Mouse (Mus musculus) left cerebral cortex, postnatal 10 days (tissue): Measurements from ENCODE around the gene Aldh3b3. TPM values are rescaled to one million over a fixed set of nuclear protein-coding genes. Genes with fewer than 3 reads are reported as not detected.

Experiments used
- DNase-seq, 2 experiments: peaks; one replicate each; pipeline ENCODE4 v3.0.0; 2021 to 2022; ENCODE audit warnings: low spot score in 2 of 2, mixed read lengths in 1 of 2; ENCODE audit errors: extremely low spot score in 1 of 2
- intact Hi-C: fragments of 180-260 bp; cut with DNase I; formaldehyde crosslinking; loops from one replicate; pipeline ENCODE4 v1.15.1; 2025
- total RNA-seq, 2 experiments: library from RNA; stranded (reverse); gene quantifications; 2 replicates each; pipeline ENCODE4 v1.2.3; 2021

The Aldh3b3 gene
- total RNA-seq, 2 experiments from 2014 or later = not detected

DNA sequence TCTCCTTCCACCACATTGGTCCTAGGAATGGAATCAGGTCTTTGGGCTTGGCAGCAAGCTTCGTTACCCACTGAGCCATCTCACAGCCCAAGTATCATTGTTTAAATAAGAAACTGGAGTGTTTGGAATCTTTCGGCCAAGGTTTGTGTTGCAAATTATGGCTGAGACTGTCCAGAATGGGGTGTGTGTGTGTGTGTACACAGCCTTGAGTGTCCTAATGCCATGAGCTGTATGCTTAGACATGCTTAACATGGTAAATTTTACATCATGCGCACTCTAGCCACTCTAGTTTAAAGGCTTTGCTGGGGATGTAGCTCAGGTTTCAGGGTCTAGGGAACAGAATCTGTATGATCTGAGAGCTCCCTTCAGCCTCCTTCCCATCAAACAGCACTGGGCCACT, 37.1 kb downstream of the Aldh3b3 start:
- no peak for DNase-seq
- intact Hi-C loops = no loop called here

DNA sequence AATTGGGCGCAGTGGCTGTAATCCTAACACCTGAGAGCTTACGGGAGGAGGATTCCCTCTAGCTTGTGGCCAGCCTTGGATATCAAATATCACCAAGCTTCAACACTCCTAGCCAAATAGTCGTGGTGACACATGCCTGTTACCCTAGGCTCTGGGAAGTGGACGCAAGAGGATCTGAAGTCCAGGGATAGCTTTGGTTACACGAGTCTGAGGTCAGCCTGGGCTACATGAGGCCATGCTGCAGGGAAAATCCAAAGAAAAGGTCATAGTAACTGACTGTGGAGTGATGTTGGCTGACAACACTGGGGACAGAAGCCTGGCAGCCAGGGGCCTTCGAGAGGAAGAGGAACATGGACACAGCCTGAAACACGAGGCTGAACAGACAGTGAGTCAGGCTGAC, 37.7 kb downstream of the Aldh3b3 start:
- DNase-seq = no peak
- intact Hi-C loops = no loop called here

DNA sequence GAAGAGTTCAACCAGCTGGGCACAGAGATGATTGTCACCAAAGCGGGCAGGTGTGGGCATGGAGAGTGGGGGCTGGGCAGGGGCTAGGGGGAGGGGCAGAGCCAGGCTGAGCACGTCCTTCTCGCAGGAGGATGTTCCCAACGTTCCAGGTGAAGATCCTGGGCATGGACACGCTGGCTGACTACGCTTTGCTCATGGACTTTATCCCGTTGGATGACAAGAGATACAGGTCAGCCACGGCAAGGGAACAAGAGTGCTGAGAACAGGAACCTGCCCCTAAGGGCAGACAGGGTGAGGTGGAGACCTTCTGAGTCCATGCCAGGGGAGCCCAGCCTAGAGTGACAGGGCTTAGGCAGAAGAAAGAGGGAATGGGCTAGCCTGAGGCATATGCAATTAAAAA, 38.3 kb downstream of the Aldh3b3 start:
- intact Hi-C loops = no loop called here
- no peak for DNase-seq

DNA sequence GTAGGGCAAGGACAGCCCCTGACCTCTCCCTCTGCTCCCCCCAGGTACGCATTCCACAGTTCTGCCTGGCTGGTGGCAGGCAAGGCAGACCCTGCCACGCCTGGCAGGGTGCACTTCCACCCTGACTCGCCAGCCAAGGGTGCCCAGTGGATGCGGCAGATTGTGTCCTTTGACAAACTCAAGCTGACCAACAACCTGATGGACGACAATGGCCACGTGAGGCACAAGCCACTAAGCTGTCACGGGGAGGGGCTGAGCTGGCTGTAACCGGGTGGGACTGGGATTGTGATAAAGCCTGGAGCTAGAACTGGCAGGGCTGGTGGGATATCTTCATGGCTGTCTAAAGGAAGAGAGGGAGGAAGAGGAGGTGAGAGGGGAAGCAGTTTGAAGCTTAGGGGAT, 38.8 kb downstream of the Aldh3b3 start:
- DNase-seq = no peak
- intact Hi-C loops = no loop called here

DNA sequence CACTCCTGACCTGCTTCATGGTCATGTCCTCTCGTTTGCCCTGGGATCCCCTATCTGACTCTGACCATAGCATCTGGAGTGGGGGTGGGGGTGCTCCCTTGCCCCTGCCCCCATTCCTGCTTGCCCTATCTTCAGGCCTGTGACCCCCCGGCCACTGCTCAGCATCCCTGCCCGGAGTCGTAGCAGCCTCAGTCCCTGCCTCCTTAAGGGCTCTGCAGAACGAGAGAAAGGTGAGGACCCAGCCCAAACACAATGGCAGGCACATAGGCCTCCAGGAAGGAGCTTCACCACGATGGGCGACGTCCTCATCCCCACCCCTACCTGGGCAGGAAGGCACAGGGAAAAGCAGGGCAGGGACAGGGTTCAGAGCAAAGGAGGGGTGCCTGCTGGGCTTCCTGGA, 39.9 kb downstream of the Aldh3b3 start:
- DNase-seq = peak in 1 of 2 experiments; percentile 36
- intact Hi-C loops = no loop called here

DNA sequence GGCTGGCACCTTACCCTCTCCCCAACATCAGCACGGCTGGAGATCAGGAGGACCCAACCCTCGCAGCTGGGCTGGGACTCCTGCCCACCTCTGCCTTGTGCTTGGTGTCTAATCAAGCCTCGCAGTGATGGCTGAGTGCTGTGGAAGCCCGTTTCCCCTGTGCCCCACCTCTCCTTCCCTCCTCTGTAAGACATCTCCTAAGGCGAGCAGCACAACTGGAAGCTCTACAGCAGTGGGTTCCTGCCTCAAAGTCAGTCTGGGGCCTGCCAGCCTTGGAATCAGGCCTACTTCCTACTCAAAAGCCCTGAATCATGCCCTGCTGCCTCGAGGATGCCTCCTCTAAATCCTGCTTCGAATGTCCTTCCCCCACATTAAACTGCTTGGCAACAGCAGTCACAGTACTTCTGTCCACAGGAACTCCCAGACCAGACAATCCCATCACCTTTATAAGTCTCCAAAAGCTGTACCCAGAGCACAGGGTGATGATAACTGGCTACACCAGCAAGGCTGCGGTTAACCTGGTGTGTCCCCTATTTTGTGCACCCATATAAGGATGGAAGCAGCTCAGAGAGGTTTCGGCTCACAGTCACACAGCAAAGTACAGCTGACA, 40.8 kb downstream of the Aldh3b3 start:
- peak in 1 of 2 experiments; percentile 25 for DNase-seq
- intact Hi-C loops = no loop called here

DNA sequence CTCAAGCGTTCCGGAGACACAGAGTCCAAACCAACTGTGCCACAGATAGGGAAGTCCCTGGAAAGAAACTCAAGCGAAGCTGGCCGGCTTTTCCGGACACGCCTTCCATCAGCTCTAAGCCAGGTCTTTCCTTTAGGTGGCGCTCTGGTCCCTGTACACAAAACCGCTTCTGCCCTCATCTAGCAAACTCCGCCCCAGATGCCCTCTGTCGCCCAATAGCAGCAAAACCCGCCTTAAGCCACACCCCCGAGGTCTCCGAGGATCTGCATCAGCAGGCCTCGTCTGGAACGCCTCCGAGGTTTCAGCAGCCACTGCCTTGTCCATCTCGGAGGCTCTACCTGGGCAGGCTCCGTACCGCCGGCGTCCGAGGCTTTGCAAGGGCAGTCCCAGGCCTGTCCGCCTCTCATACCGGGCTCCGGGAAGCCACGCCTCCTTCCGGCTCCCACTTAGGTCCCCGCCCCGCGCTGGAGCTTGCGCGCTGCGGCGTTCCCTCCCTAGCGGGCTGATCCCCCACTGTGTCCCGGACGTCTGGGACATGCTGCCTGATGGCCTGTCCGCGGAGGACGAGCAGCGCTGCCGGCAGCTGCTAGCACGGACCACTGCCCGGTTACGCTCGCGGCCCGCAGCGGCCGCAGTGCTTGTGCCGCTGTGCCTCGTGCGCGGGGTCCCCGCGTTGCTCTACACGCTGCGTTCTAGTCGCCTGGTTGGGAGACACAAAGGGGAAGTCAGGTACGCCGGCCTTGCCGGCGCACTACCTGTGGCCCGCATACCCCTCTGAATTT, 41.9 kb downstream of the Aldh3b3 start, which contains the start of the genes Nudt8 and Gm49405:
Gene Nudt8 (plus strand): TSS at position 462 of the 782 bp plus-strand sequence.
Gene Gm49405 (plus strand): TSS at position 508 of the 782 bp plus-strand sequence.
- peak; percentile 94 to 97 for DNase-seq
- intact Hi-C loops = no loop called here

DNA sequence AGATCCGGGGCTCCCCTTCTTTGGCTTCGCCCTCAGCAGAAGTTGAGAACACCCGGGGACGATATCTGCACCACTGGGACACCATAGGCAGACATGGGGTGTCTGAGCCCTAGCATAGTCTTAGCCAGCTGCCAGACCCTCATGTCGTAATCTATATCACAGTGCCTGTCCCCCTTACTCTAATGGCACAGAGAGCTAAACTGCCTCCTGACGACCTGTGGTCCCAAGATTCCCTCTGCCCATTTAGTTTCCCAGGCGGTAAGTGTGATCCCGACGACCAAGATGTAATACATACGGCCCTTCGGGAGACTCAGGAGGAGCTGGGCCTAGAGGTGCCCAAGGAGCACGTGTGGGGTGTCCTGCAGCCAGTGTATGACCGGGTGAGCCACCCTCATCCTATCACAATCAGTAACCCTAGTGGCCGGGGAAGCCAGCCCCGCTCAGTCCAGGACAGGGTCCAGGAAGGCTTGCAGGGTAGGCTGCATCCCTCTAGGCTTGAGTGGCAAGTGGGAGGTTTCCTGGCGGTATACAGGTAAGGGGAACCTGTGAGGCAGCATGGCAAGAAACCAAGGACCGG, 42.6 kb downstream of the Aldh3b3 start:
- DNase-seq = peak in 1 of 2 experiments; percentile 28
- intact Hi-C loops = no loop called here

DNA sequence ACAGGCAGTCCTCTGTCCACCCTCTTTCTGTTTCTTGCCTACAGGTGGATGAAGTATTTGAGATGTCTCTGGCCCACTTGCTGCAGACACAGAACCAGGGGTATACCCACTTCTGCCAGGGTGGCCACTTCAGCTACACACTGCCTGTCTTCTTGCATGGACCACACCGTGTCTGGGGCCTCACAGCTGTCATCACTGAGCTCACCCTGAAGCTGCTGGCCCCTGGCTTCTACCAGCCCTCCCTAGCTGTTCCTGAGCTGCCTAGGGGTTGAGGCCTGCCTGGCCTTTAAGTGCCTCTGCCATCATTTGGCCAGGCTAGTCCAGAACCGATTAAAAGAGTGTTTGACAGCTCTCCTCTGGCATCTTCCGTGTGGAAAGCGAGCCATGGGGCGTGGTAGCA, 43.3 kb downstream of the Aldh3b3 start:
- no peak for DNase-seq
- intact Hi-C loops = no loop called here

DNA sequence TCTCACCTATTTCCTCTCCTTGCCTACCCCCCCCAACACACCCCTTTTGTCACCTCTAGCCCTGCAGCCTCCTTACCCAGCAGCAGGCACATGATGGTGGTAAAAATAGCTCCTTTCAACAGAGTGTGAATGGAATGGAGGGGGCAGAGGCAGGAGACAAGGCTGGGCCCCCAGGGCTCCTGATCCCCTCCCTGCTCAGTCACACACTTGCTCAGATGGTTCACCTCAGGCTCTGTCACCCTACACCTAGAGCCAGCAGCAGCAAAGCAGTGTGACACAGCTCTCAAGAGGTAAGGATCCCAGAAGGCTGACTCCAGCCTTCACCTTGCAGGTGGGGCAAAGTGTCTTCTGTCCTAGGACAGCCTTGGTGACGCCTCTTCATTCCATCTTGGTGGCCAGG, 44.7 kb downstream of the Aldh3b3 start, which contains the start of gene Doc2g:
Gene Doc2g (plus strand): TSS at position 202 of the 400 bp plus-strand sequence.
- intact Hi-C loops = no loop called here
- DNase-seq = peak in 1 of 2 experiments; percentile 18

DNA sequence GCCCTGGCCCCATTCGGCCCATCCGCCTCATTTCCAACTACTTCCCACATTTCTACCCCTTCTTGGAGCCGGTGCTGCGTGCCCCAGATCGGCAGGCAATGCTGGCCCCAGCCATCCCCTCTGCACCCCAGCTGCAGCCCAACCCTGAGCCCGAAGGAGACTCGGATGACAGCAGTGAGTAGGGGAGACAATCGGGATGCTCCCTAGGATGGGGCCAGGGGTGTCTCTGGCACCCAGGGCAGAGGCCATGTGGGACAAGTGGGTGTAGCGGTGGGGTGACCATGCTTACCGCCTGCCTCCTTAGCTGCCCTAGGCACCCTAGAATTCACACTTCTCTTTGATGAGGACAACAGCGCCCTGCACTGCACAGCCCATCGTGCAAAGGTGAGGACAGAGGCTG, 45.2 kb downstream of the Aldh3b3 start:
- DNase-seq = peak in 1 of 2 experiments; percentile 22
- intact Hi-C loops = no loop called here

DNA sequence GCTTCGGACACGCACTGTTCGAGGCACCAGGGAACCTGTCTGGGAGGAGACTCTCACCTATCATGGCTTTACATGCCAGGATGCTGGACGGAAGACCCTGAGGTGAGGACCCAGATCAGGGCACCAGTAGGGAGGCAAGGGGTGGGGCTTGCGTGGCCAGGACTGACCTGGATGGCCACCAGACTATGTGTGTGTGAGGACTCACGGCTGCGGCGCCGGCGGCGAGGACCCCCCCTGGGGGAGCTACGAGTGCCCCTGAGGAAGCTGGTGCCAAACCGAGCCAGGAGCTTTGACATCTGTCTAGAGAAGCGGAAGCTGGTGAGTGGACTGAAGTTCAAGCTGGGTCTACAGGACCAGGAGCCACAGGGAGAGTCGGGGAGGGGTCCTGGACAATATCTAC, 45.9 kb downstream of the Aldh3b3 start:
- intact Hi-C loops = no loop called here
- peak in 1 of 2 experiments; percentile 29 for DNase-seq

DNA sequence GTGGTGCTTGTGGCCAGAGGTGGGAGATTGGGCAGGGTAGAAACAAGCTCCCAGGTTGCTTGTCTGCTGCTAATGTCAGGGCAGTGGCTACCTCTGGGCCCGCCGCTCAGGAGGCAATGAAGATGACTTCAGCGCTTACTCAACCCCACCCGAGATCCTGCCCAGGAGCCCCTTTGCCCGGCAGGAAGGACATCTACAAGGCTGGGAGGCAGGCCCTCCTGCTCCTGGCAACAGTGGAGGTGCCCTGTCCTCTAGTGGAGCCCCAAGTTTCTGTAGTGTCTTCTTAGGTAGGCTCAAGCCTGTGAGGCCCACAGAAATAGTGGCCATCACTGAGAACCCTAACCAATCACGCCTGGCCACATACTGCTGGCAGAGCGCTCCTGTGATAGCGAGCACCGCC, 46.6 kb downstream of the Aldh3b3 start:
- intact Hi-C loops = no loop called here
- DNase-seq = no peak

DNA sequence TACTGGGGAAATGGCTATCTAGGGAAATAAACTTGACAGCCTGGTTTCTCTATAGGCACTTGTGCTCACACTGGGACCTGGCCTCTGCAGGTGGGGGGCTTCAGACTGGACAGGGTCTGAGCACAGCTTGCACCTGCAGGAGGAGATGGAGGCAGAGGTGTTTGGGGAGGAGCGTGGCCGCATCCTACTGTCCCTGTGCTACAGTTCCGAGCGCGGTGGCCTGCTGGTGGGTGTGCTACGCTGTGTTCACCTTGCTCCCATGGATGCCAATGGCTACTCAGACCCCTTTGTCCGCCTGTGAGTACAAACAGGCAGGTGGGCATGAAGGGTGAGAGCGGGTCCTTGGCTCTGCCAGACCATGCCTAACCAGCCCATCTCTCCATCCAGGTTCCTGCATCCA, 47.5 kb downstream of the Aldh3b3 start:
- intact Hi-C loops = no loop called here
- DNase-seq = no peak

DNA sequence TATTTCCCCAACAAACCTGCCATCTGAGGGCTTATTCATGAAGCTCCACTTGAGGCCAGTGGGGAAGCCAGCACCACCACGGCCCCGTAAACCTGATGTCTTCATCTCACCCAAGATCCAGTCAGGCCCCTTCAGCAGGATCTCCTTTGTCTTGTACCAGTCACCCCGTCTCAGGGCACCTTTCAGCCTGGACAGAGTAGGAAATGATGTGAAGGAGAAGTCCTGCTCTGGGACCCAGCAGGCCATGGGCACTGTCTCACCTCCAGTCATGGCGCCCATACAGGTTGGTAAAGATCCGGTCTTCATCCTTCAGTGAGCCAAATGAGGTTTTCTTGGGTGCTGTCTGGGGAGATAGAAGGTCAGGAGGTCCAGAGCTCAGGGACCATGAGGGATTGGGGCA, 52.6 kb downstream of the Aldh3b3 start:
- DNase-seq = no peak
- intact Hi-C loops = loop anchor here (10.0 kb wide), 1 partner anchor 214 kb away; no protein-coding TSS in a partner anchor

DNA sequence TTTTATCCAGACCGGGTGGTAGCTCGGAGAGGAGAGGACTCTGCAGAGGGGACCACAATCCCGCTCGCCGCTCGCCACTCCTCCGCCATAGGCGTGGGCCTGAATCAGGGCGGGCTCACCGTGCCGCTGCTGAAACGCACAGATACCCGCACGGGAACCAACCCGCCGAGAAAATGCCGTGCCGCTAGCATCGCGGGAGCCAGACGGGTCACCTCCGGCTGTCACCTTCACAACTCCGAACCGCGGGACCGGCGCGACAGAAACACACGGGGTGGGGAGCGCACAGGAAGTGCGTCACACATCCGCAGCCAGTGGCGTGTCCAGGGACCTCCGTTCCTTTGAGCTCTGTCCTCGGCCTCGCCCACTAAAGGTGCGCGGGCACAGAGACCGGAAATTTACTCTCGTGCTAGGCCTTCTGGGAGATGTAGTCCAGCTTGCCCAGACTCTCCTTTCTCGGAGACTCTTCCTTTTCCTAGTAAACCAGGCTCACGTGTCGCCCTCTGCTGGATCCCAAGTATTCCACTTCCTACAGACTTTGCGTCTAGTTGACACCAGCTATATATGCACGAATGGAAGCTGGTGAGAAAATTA, 54.1 kb downstream of the Aldh3b3 start, which contains the start of gene Ndufv1:
Gene Ndufv1 (minus strand): TSS at position 375 of the 591 bp plus-strand sequence.
- intact Hi-C loops = loop anchor here (2.0 to 10.0 kb wide), 2 partner anchors 66 to 212 kb away; no protein-coding TSS in a partner anchor
- DNase-seq = peak; percentile 97 to 99

DNA sequence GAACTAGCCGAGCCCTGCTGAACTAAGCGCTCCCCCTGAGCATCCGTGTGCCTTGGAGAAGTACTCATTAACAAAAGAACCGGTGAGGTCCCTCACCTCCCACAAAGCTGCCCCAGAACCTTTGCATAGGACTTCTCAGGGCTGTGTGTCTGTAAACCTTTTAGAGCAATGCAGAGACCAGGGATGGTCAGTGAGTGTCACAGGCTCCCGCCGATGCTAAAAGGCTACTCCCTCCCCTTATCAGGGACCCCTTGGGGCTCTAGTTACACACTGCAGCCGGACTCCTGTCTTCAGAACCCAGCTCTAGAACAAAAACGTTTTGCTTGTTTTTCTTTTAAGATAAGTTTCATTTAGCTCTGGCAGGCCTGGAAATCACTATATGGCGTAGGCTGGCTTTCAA, 54.6 kb downstream of the Aldh3b3 start:
- intact Hi-C loops = loop anchor here (2.0 to 10.0 kb wide), 2 partner anchors 66 to 212 kb away; no protein-coding TSS in a partner anchor
- DNase-seq = no peak

DNA sequence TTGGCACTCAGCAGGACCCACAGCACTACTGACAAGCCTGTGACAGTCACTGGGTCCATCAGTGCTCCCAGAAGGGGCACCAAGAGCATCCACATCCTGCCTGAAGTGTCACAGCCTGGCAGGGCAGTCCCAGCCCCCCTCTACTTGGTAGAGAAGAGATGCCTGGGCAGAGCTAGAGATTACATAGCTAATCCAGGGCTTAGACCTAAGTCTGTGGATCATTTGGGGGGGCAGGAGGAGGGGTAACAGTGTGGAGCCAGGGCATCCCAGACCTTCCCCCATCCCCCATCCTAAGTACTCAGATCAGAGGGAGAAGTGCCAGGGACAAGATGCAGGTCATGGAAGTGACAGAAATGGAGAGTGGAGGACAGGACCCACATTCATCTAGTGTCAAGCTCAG, 56.4 kb downstream of the Aldh3b3 start:
- intact Hi-C loops = loop anchor here (5.0 to 10.0 kb wide), 2 partner anchors 210 to 297 kb away; no protein-coding TSS in a partner anchor

DNA sequence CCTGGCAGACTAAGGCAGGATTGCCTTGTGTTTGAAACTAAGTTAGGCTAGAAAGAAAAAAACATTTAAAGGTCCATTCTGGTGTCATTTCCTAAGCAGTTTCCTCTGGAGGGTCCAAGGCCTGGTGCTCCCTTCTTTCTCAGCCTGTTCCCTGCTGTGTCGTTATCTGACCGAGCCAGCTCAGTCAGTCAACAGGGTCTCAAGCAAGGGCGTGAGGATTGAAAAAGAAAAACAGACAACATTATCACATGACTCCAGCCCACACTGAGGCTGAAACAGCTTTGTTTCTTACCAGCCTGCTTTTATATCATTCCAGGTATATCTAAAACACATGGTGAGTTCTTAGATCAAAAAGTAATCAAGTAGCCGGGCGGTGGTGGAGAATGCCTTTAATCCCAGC, 57.2 kb downstream of the Aldh3b3 start:
- intact Hi-C loops = loop anchor here (5.0 to 10.0 kb wide), 2 partner anchors 209 to 297 kb away; no protein-coding TSS in a partner anchor
- DNase-seq = no peak

More for the DNA sequence above, 56.4 kb downstream of the Aldh3b3 start:
- DNase-seq = no peak
